Mouse (Mus musculus) thymus, postnatal 0 days (tissue): ENCODE results near the gene Gstm4. TPM values are rescaled to one million over a fixed set of nuclear protein-coding genes. Genes with fewer than 3 reads are reported as not detected.
"Not testable (repeated sequence)": the region's sequence is repeated elsewhere in the genome, so short reads cannot be mapped to it uniquely, and the experiment has no call there.

Source experiments
- DNase-seq: peaks from one replicate; pipeline ENCODE4 v3.0.0-alpha.2; 2015; ENCODE audit warnings: low spot score
- polyA plus RNA-seq: library from polyadenylated mRNA; unstranded; fragments of >200 nt; fragmentation: Nextera tagmentation; extraction: Ambion mirVana; gene quantifications from 2 replicates; pipeline ENCODE4 v1.2.1, GENCODE M21; 2015

The Gstm4 gene
- polyA plus RNA-seq, 1 experiment from 2014 or later, result 11.6 TPM

GRCm38 (mm10) chr3:108018190-108018820 lies 26.4 kb downstream of the Gstm4 start:
- peak; percentile 30 for DNase-seq

- DNase-seq, result peak; percentile 84
Measured at GRCm38 (mm10) chr3:108017473-108018189, 27.1 kb downstream of the Gstm4 start, which contains the start of gene Gstm1. Gene Gstm1, minus strand, starts transcription at chr3:108017973.

- DNase-seq, result not testable (repeated sequence)
Measured at GRCm38 (mm10) chr3:108016468-108016867, 28.2 kb downstream of the Gstm4 start.

DNA sequence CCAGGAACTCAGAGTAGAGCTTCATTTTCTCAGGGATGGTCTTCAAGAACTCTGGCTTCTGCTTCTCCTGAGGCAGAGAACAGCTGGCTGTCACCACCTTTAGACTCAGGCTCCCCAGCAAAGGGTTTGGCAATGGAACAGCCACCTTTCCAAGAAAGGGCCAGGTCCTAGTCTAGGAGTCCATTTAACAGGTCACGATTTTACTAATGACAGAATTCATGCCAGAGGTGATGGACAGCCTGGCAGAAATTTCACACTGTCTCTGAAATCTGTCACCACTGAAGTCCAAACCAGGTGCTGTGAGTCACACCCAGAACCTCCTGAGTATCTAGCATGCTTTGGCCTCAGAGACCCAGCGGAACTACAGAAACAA lies 29.7 kb downstream of the Gstm4 start:
- no peak for DNase-seq

GRCm38 (mm10) chr3:108014098-108014973 lies 30.4 kb downstream of the Gstm4 start:
- DNase-seq, result no peak

GRCm38 (mm10) chr3:108013331-108013871 lies 31.3 kb downstream of the Gstm4 start:
- DNase-seq, result no peak

- no peak for DNase-seq
Measured at GRCm38 (mm10) chr3:108011558-108011957, 33.1 kb downstream of the Gstm4 start.

DNA sequence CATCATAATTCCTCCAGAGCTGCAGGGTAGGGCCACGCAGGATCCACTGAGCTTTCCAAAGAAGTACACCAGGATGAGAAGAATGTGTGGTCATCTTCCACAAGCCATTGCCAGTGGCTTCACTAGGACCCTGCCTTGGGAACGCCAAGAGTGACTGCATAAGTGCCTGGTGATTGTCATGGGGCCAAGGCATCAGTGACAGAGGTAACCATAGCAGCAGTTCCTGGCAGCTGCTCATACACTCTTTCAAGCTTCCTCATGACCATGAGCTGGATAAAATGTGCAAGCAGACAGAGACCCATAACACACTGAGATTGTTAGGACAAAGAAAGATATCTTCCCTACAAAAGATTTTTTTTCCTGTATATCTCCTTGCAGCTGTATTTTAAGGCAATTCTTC lies 34.4 kb downstream of the Gstm4 start:
- DNase-seq, result no peak

DNA sequence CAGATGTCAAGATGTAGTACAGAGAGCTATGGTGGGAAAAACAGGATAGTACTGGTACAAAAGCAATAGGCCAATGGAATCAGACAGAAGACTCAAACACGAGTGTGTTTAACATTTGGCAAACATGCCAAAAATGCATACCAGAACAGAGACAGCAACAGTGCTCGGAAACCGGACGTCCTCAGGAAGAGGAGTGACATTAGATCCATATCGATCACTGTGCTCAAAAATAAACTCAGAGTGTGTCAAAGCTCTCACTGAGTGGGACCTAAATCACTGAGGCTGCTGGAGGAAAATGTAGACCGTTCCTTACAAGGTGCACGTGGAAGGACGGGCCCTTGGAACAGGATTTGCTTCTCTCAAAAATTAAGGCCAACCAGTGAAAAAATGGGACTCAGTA lies 42.7 kb downstream of the Gstm4 start:
- no peak for DNase-seq

GRCm38 (mm10) chr3:107999491-107999890 lies 45.2 kb downstream of the Gstm4 start:
- no peak for DNase-seq

DNA sequence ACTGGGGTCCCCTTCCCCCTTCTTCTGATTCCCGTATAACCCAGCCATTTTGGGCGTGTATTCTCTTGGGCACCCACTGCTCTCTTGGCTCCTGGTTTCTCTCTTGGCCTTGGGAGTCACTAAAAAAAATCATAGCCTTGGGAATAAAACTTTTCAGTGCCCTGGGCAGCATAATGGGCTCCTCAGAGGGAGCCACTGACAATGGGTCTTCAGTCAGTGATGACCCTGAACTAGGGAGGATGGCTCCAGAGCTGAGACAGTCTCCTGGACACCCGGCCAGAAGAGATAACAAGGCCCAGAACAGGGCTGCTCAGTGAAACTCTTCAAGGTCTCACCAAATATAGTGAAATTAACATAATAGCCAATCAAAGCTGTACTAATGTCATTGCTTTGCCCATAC lies 46.1 kb downstream of the Gstm4 start:
- DNase-seq, result no peak

GRCm38 (mm10) chr3:107996576-107996975 lies 48.1 kb downstream of the Gstm4 start:
- DNase-seq, result no peak

GRCm38 (mm10) chr3:107995974-107996373 lies 48.7 kb downstream of the Gstm4 start:
- DNase-seq, result not testable (repeated sequence)

Other genes with a start within 250 kb of the Gstm4 start
- 0.12 and 0.13 TPM in 2 replicates for gene Eps8l3, start 167.7 kb downstream of the Gstm4 start, polyA plus RNA-seq
- gene Gstm5, start 149.1 kb downstream of the Gstm4 start, polyA plus RNA-seq, result 14.4 and 14.9 TPM in 2 replicates
- gene Gstm7, start 113.1 kb downstream of the Gstm4 start, polyA plus RNA-seq, result 1.5 and 2.1 TPM in 2 replicates
- 2.5 and 3.1 TPM in 2 replicates for gene Gstm6, start 101.1 kb downstream of the Gstm4 start, polyA plus RNA-seq
- 1.6 and 1.8 TPM in 2 replicates for gene Gstm3, start 75.6 kb downstream of the Gstm4 start, polyA plus RNA-seq
- 25.3 and 26.8 TPM in 2 replicates for gene Gstm2, start 58.4 kb downstream of the Gstm4 start, polyA plus RNA-seq
- 31.5 and 32.9 TPM in 2 replicates for gene Gstm1, start 26.9 kb downstream of the Gstm4 start, polyA plus RNA-seq
- 29.2 and 31.4 TPM in 2 replicates for gene Ampd2, start 41.8 kb upstream of the Gstm4 start, polyA plus RNA-seq
- 0.59 and 0.68 TPM in 2 replicates for gene Gnat2, start 47.9 kb upstream of the Gstm4 start, polyA plus RNA-seq
- gene Gnai3, start 101.3 kb upstream of the Gstm4 start, polyA plus RNA-seq, result 164 and 168 TPM in 2 replicates
- 0.05 TPM in 1 of 2 replicates, not detected in the other for gene Gpr61, start 110.0 kb upstream of the Gstm4 start, polyA plus RNA-seq
- 1.4 and 1.6 TPM in 2 replicates for gene Amigo1, start 141.4 kb upstream of the Gstm4 start, polyA plus RNA-seq
- gene Cyb561d1, start 156.3 kb upstream of the Gstm4 start, polyA plus RNA-seq, result 7.5 and 9.1 TPM in 2 replicates
- gene Atxn7l2, start 166.0 kb upstream of the Gstm4 start, polyA plus RNA-seq, result 14.2 and 15.7 TPM in 2 replicates
- 0.10 and 0.14 TPM in 2 replicates for gene Sypl2, start 181.8 kb upstream of the Gstm4 start, polyA plus RNA-seq
- 311 and 322 TPM in 2 replicates for gene Psma5, start 212.0 kb upstream of the Gstm4 start, polyA plus RNA-seq
- 2.7 and 2.9 TPM in 2 replicates for gene Sort1, start 239.2 kb upstream of the Gstm4 start, polyA plus RNA-seq